Mouse (Mus musculus): ENCODE data around the gene Dnajc8. TPM values are rescaled to one million over a fixed set of nuclear protein-coding genes. Genes with fewer than 3 reads are reported as not detected.

The Dnajc8 gene
- polyA plus RNA-seq, 1 experiment from 2014 or later = 132 TPM

DNA sequence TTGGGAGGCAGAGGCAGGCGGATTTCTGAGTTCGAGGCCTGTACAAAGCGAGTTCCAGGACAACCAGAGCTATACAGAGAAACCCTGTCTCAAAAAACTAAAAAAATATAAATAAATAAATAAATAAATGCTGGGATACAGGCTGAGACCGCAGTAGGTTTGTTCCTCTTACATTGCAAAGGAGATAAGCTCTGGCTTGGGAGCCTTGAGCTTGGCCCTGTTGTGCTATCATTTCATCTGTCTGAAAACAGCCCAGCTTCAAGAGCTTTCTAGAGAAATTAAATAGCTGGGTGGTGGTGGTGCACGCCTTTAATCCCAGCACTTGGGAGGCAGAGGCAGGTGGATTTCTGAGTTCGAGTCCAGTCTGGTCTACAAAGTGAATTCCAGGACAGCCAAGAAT, 33.7 kb upstream of the Dnajc8 start:
- no peaks in the 10 kb centered on the region for H3K9me3 ChIP-seq (ENCODE audit: control insufficient read depth, low read length)
- no peak overlapping the region for H3K4me3 ChIP-seq (replicated peaks; ENCODE audit: low read length)
- no peak for ATAC-seq
- no peaks in the 10 kb centered on the region for H3K27me3 ChIP-seq (replicated peaks; ENCODE audit: control insufficient read depth, insufficient read depth, low read length)
- no peak overlapping the region for H3K9ac ChIP-seq (replicated peaks; ENCODE audit: low read depth, low read length)
- no peaks in the 10 kb centered on the region for H3K36me3 ChIP-seq (ENCODE audit: control insufficient read depth, insufficient read depth)
- 94% methylated on average over 6 of the region's 6 CpGs for WGBS
- no peak overlapping the region for H3K27ac ChIP-seq (ENCODE audit: low read length)
- H3K4me1 ChIP-seq (replicated peaks; ENCODE audit: control insufficient read depth, insufficient read depth, low read length) = no peaks in the 10 kb centered on the region
- no peak overlapping the region for H3K4me2 ChIP-seq (ENCODE audit: low read length)

DNA sequence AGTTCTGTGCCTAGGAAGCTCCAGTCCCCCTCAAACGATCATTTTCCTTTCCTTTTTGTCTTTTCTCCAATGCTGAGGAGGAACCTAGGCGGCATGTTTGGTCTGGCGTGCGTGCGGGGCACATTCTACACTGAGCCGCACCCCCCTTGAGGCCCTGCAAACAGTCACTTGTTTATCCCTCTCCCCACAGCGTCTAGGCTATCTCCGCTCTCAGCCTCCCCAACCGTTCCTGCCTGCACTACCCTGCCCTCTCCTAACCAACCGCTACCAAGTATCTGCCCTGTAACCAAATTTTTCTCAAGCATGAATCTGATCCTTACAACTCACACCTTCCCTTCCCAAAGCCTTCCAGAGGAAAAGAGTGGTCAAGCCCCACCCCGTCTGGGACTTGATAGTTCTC, 32.0 kb upstream of the Dnajc8 start:
- 87% methylated on average over 11 of the region's 11 CpGs for WGBS
- H3K4me3 ChIP-seq (replicated peaks; ENCODE audit: low read length) = no peak overlapping the region
- no peak for ATAC-seq

DNA sequence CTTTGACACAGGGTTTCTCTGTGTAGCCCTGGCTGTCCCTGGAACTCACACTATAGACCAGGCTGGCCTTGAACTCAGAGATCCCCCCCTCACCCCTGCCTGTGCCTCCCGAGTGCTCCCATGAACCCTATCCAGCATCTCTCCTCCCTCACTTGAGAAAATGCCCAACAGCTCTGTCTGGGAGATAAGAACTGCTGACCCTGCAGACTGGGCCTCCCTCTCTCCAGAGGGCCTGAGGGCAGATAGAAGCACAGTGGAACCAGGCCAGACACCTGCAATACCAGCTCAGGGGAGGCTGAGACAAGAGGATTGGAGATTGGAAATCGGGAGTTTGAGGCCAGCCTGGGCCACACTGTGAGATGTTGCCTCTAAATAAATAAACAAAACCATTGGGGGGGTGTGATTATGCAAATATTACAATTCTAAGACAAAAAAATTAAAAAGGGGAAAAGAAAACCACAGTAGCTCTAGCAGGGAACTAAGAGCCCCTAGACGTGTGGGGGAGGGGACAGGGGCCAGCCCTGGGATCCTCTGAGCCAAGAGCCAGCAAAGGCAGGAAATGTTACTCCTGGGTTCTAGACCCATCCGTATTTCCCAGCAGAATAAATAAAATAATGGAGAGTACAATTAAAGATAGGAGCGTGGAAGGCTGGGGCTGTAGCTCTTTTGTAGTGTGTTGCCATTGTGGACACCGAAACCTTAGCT, 30.2 kb upstream of the Dnajc8 start:
- no peaks in the 10 kb centered on the region for H3K36me3 ChIP-seq (ENCODE audit: control insufficient read depth, insufficient read depth)
- H3K4me3 ChIP-seq (replicated peaks; ENCODE audit: low read length) = no peak overlapping the region
- H3K9me3 ChIP-seq (ENCODE audit: control insufficient read depth, low read length) = no peaks in the 10 kb centered on the region
- no peak overlapping the region for H3K27ac ChIP-seq (ENCODE audit: low read length)
- WGBS = 66% methylated on average over 6 of the region's 6 CpGs
- no peak overlapping the region for H3K4me2 ChIP-seq (ENCODE audit: low read length)
- peaks cover 6% of the 10 kb centered on the region for H3K4me1 ChIP-seq (replicated peaks; ENCODE audit: control insufficient read depth, insufficient read depth, low read length)
- no peaks in the 10 kb centered on the region for H3K27me3 ChIP-seq (replicated peaks; ENCODE audit: control insufficient read depth, insufficient read depth, low read length)
- ATAC-seq = no peak
- no peak overlapping the region for H3K9ac ChIP-seq (replicated peaks; ENCODE audit: low read depth, low read length)

More for the DNA sequence above, 32.0 kb upstream of the Dnajc8 start:
- Histone ChIP-seq H3K27ac (ENCODE audit: low read length) (no peak overlapping the region), H3K36me3 (ENCODE audit: control insufficient read depth, insufficient read depth) (no peaks in the 10 kb centered on the region), H3K4me2 (ENCODE audit: low read length) (no peak overlapping the region), H3K27me3 (replicated peaks; ENCODE audit: control insufficient read depth, insufficient read depth, low read length) (no peaks in the 10 kb centered on the region), H3K4me1 (replicated peaks; ENCODE audit: control insufficient read depth, insufficient read depth, low read length) (no peaks in the 10 kb centered on the region), H3K9ac (replicated peaks; ENCODE audit: low read depth, low read length) (no peak overlapping the region), H3K9me3 (ENCODE audit: control insufficient read depth, low read length) (no peaks in the 10 kb centered on the region)

DNA sequence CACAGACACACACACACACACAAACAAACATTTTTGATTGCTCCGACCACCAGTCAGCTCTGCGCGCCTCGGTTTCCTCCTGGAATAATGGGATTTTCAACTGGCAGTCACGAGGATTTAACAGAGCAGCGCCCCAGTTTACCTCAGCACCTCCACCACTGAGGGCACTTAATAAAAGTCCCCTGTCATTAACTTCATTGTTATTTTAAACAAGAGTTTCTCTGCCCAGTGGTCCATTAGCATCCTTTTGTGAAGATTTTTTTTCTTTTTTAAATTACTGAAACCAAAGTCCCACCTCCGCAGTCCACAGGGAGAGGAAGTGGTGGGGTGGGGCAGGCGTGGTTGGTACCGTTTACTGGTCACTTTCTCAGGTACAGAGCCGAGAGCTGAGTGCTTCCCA, 29.6 kb upstream of the Dnajc8 start:
- Histone ChIP-seq H3K27ac (ENCODE audit: low read length) (no peak overlapping the region), H3K4me1 (replicated peaks; ENCODE audit: control insufficient read depth, insufficient read depth, low read length) (peaks cover 6% of the 10 kb centered on the region), H3K27me3 (replicated peaks; ENCODE audit: control insufficient read depth, insufficient read depth, low read length) (no peaks in the 10 kb centered on the region), H3K4me2 (ENCODE audit: low read length) (no peak overlapping the region), H3K9ac (replicated peaks; ENCODE audit: low read depth, low read length) (no peak overlapping the region), H3K9me3 (ENCODE audit: control insufficient read depth, low read length) (no peaks in the 10 kb centered on the region), H3K36me3 (ENCODE audit: control insufficient read depth, insufficient read depth) (no peaks in the 10 kb centered on the region), H3K4me3 (replicated peaks; ENCODE audit: low read length) (no peak overlapping the region)
- WGBS = 29% methylated on average over 10 of the region's 10 CpGs
- ATAC-seq = no peak

DNA sequence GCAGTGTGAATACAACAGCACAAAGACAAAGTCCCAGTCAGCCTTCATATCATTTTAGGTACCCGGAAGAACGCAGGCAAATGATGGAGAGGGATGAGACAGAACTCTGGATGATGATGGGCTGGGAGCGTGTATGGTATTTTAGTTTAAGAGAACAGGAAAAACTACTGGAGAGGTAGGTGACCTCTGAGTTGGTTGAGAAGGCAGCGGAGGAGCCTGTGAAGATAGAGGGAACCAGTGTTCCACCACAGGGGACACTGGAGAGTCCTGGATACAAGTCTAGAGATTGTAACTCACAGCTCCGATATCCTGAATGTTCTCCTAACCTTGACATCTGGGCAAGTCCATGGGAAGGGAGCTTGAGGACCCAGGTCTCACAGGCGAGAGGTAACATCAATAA, 29.1 kb upstream of the Dnajc8 start:
- H3K36me3 ChIP-seq (ENCODE audit: control insufficient read depth, insufficient read depth) = no peaks in the 10 kb centered on the region
- no peak overlapping the region for H3K4me2 ChIP-seq (ENCODE audit: low read length)
- no peak for ATAC-seq
- no peaks in the 10 kb centered on the region for H3K9me3 ChIP-seq (ENCODE audit: control insufficient read depth, low read length)
- no peak overlapping the region for H3K9ac ChIP-seq (replicated peaks; ENCODE audit: low read depth, low read length)
- H3K27ac ChIP-seq (ENCODE audit: low read length) = no peak overlapping the region
- no peaks in the 10 kb centered on the region for H3K27me3 ChIP-seq (replicated peaks; ENCODE audit: control insufficient read depth, insufficient read depth, low read length)
- H3K4me3 ChIP-seq (replicated peaks; ENCODE audit: low read length) = no peak overlapping the region
- 73% methylated on average over 6 of the region's 6 CpGs for WGBS
- peaks cover 6% of the 10 kb centered on the region for H3K4me1 ChIP-seq (replicated peaks; ENCODE audit: control insufficient read depth, insufficient read depth, low read length)

DNA sequence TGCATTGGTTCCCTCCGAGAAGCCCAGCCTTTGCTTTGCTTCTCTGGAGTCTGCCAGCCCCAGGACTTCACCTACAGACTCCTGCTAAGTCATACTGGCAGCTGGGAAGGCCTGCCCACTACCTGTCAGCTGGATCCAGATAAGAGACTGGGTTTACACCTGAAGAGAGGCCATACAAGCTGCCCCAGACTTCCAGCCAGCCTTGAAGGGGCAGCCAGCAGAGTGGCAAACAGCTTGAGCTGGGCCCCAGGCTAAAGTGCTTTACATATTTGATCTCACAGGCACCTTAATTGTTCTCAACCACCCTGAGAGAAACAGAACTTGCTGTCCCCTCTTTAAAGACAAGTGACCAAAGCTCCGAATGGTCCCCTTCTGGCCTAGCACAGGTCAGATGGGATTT, 28.1 kb upstream of the Dnajc8 start:
- Histone ChIP-seq H3K4me3 (replicated peaks; ENCODE audit: low read length) (no peak overlapping the region), H3K9ac (replicated peaks; ENCODE audit: low read depth, low read length) (no peak overlapping the region), H3K27ac (ENCODE audit: low read length) (no peak overlapping the region), H3K4me1 (replicated peaks; ENCODE audit: control insufficient read depth, insufficient read depth, low read length) (peaks cover 6% of the 10 kb centered on the region), H3K9me3 (ENCODE audit: control insufficient read depth, low read length) (no peaks in the 10 kb centered on the region), H3K4me2 (ENCODE audit: low read length) (no peak overlapping the region), H3K27me3 (replicated peaks; ENCODE audit: control insufficient read depth, insufficient read depth, low read length) (no peaks in the 10 kb centered on the region), H3K36me3 (ENCODE audit: control insufficient read depth, insufficient read depth) (no peaks in the 10 kb centered on the region)
- 44% methylated on average over 2 of the region's 2 CpGs for whole genome bisulfite sequencing
- no peak for ATAC-seq

DNA sequence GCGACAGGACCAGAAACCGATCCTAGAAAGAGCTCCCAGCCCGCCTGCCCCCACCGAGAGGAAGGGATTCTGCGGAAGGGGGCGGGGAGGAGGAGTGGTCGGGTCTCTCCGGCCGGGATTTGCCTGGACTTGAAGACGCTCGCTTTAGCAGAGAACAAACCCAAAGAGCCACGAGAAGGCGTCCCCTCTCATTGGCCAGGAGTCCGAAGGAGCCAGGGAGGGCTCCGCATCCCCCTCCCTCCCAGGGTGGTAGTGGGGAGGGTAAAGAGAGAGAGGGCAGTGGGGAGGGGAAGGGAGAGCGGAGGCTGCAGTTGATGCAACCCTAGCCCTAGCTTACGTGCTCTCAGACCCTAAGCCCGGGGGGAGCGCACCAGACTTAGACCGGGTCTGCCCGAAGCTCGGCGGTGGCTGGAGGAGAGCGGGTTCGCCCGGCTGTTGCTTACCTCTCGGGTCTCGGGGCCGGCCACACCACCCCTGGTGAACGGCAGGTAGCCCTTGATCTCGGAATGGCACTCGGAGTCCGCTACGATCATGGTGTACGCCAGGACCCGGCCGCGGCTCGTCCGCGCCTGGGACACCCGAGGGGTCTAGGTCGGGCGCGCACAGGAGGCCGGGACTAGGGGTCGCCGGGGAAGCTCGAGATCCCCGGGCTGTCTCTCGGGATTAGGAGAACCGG, 25.6 kb upstream of the Dnajc8 start:
- Histone ChIP-seq H3K4me1 (replicated peaks; ENCODE audit: control insufficient read depth, insufficient read depth, low read length) (peaks cover 6% of the 10 kb centered on the region), H3K4me2 (ENCODE audit: low read length) (peak overlapping the region; percentile 93), H3K4me3 (replicated peaks; ENCODE audit: low read length) (peak overlapping the region; percentile 59), H3K36me3 (ENCODE audit: control insufficient read depth, insufficient read depth) (no peaks in the 10 kb centered on the region), H3K9ac (replicated peaks; ENCODE audit: low read depth, low read length) (peak overlapping the region; percentile 64), H3K9me3 (ENCODE audit: control insufficient read depth, low read length) (no peaks in the 10 kb centered on the region), H3K27ac (ENCODE audit: low read length) (peak overlapping the region; percentile 56), H3K27me3 (replicated peaks; ENCODE audit: control insufficient read depth, insufficient read depth, low read length) (no peaks in the 10 kb centered on the region)
- peak; percentile 64 for ATAC-seq
- under 1% methylated on average over 52 of the region's 52 CpGs for WGBS

DNA sequence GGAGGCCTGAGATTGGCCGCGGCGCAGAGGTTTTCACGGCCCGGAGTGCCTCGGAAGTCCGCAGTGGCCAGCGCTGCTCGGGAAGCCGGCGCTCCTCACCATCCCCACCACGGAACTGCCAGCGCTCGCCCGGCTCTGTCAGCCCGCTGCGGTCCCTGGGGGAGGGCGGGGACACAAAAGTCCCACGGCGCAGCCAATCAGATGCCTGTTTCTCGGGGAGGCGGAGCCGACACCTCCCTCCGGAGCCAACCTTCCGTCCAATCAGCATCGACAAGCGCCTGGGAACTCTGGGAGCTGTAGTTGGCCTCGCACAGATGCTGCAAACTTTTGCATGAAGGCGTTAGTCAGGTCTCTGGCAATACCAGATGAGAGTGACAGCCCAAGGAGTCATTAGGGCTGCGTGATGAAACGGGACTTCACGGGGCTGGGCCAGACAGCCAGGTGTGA, 25.0 kb upstream of the Dnajc8 start, which contains the start of gene Sesn2:
TSS of gene Sesn2 (minus strand) at position 150 of the 447 bp plus-strand sequence.
- ATAC-seq = peak; percentile 97
- Histone ChIP-seq H3K4me3 (replicated peaks; ENCODE audit: low read length) (peak within 1 kb of the TSS; percentile 59), H3K4me2 (ENCODE audit: low read length) (peak within 1 kb of the TSS; percentile 93), H3K9me3 (ENCODE audit: control insufficient read depth, low read length) (no peaks in the 10 kb centered on the region), H3K9ac (replicated peaks; ENCODE audit: low read depth, low read length) (peak within 1 kb of the TSS; percentile 64), H3K4me1 (replicated peaks; ENCODE audit: control insufficient read depth, insufficient read depth, low read length) (peaks cover 11% of the 10 kb centered on the region), H3K27me3 (replicated peaks; ENCODE audit: control insufficient read depth, insufficient read depth, low read length) (no peaks in the 10 kb centered on the region), H3K36me3 (ENCODE audit: control insufficient read depth, insufficient read depth) (no peaks in the 10 kb centered on the region), H3K27ac (ENCODE audit: low read length) (peak within 1 kb of the TSS; percentile 56)
- WGBS = under 1% methylated on average over 32 of the region's 32 CpGs

DNA sequence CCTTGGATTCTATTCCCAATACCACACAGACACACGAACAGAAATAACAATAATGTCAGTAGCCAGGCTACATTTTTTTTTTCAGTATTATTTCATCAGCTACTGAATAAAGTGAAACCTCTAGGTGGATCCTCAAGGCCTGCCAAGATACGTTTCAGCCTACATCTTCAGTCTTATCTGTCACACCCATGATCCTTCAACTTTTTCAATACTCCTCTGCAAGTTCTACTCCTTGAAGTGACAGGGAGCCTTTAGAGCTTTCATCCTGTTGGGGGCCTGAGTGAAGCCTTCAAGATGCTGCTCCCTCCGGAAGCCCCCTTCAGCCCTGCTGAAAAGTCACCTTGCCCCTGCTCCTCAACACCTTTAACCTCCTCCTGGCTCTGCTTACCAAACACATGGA, 23.3 kb upstream of the Dnajc8 start:
- Histone ChIP-seq H3K9me3 (ENCODE audit: control insufficient read depth, low read length) (no peaks in the 10 kb centered on the region), H3K4me2 (ENCODE audit: low read length) (no peak overlapping the region), H3K27ac (ENCODE audit: low read length) (no peak overlapping the region), H3K4me3 (replicated peaks; ENCODE audit: low read length) (no peak overlapping the region), H3K36me3 (ENCODE audit: control insufficient read depth, insufficient read depth) (no peaks in the 10 kb centered on the region), H3K9ac (replicated peaks; ENCODE audit: low read depth, low read length) (no peak overlapping the region), H3K27me3 (replicated peaks; ENCODE audit: control insufficient read depth, insufficient read depth, low read length) (no peaks in the 10 kb centered on the region), H3K4me1 (replicated peaks; ENCODE audit: control insufficient read depth, insufficient read depth, low read length) (peaks cover 14% of the 10 kb centered on the region)
- 78% methylated on average over 3 of the region's 3 CpGs for WGBS
- no peak for ATAC-seq

Data from forebrain, embryonic 16.5 days (tissue).